Mouse (Mus musculus) forebrain, embryonic 13.5 days (tissue): Measurements from ENCODE around the gene Rnf213. TPM values are rescaled to one million over a fixed set of nuclear protein-coding genes. Genes with fewer than 3 reads are reported as not detected.

Experiments
- ATAC-seq: fragments of 200-750 bp; cut with Nextera tagmentation; 2 replicates; pipeline ENCODE4 v1.8.0; 2017
- H3K27ac ChIP-seq: fragments of 300-500 bp; sonication (generic); 2 replicates; pipeline ENCODE4 v1.5.1; 2015; ENCODE audit warnings: inconsistent platforms, mild to moderate bottlenecking, moderate library complexity
- H3K27me3 ChIP-seq: fragments of 300-500 bp; sonication (generic); 2 replicates; pipeline ENCODE4 v1.6.1; 2015; ENCODE audit warnings: mild to moderate bottlenecking, inconsistent platforms
- H3K36me3 ChIP-seq: fragments of 300-500 bp; sonication (generic); 2 replicates; pipeline ENCODE4 v1.6.1; 2015; ENCODE audit warnings: mild to moderate bottlenecking, inconsistent platforms; ENCODE audit not compliant: poor library complexity, severe bottlenecking
- H3K4me1 ChIP-seq: fragments of 300-500 bp; sonication (generic); 2 replicates; pipeline ENCODE4 v1.6.1; 2015; ENCODE audit warnings: inconsistent platforms
- H3K4me2 ChIP-seq: fragments of 300-500 bp; sonication (generic); 2 replicates; pipeline ENCODE4 v1.6.1; 2015; ENCODE audit warnings: inconsistent platforms, mild to moderate bottlenecking, moderate library complexity
- H3K4me3 ChIP-seq: fragments of 300-500 bp; sonication (generic); 2 replicates; pipeline ENCODE4 v1.5.1; 2015; ENCODE audit warnings: mild to moderate bottlenecking, inconsistent platforms
- H3K9ac ChIP-seq: fragments of 300-500 bp; sonication (generic); 2 replicates; pipeline ENCODE4 v1.6.1; 2015; ENCODE audit warnings: mild to moderate bottlenecking, inconsistent platforms
- H3K9me3 ChIP-seq: fragments of 300-500 bp; sonication (generic); replicated peaks from 2 replicates; pipeline ENCODE4 v1.6.1; 2016; ENCODE audit warnings: inconsistent platforms
- WGBS: fragments of 180-500 bp; shearing (Covaris S2); methylation state at CpG from one replicate; pipeline ENCODE4 v1.1.7; 2015; 5-methylcytosine and 5-hydroxymethylcytosine counted together
- polyA plus RNA-seq: library from polyadenylated mRNA; unstranded; fragments of >200 nt; fragmentation: Nextera tagmentation; extraction: Ambion mirVana; gene quantifications from 2 replicates; pipeline ENCODE4 v1.2.1, GENCODE M21; 2015

Gene Rnf213
- polyA plus RNA-seq, result 0.83 and 1.2 TPM in 2 replicates

DNA sequence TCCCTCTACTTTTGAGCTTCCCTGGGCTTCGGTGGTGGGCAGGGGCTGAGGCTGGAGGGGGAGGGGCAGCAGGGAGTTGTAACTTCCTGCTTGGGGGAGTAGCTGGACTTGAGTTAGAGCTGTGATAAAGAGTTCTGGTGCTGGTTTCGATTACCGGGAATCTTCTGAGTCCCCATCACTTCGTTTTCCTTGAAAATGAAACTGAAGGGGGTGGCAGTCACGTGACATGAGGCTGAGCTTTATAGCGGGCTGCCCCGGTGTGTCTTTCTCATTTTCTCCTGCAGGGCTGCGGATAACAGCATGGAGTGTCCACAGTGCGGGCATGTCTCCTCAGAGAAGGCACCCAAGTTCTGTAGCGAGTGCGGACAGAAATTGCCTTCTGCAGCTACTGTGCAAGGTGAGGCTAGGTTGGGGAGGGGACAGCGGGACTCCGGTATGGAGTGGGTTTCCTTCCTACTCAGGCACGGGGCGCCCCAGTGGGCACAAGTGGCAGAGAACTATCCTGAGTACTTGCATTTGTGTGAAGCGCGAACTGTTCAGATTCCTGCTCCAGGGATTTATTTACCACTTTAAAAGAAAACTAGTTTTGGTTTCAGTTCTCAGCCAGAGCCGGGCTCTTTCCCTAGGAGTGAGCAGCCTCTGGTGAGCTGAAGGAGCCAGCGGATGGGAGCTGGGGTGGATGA is at the start of gene Rnf213:
Gene Rnf213, plus strand, starts transcription at position 301 of the 683 bp plus-strand sequence.
- Histone ChIP-seq H3K9me3 (no peaks in the 10 kb centered on the region), H3K9ac (peak within 1 kb of the TSS; percentile 59), H3K27me3 (peaks cover 88% of the 10 kb centered on the region), H3K4me2 (peak within 1 kb of the TSS; percentile 77), H3K4me1 (peaks cover 26% of the 10 kb centered on the region), H3K36me3 (no peaks in the 10 kb centered on the region), H3K27ac (no peak within 1 kb of the TSS; the same call in 1 of the 2 replicates), H3K4me3 (peak within 1 kb of the TSS; percentile 45)
- 1% methylated on average over 19 of the region's 19 CpGs for WGBS
- ATAC-seq, result 0 out of 2 replicates have a peak, but pooled peaks have one; percentile 24

DNA sequence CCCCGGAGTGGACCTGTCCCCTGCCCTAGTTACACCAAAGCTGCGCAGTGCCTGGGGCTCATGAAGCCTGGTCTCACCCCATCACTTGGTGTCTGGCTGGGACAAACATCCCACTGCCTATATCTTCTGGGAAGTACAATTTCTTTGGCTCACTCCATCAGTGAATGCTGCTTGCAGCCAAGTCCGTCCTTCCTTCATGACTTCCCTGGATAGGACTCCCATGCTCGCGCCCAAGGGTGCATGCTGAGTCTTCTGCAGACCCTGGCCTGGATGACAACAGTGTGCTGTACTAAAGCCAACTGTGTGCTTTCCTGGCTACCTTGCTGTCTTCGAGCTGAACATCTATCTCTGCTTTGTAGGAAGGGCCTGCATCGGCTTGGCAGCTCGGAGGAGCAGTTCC is 48.7 kb upstream of the Rnf213 start:
- Histone ChIP-seq H3K4me1 (no peaks in the 10 kb centered on the region), H3K27ac (no peak overlapping the region), H3K36me3 (no peaks in the 10 kb centered on the region), H3K4me3 (no peak overlapping the region), H3K9me3 (no peaks in the 10 kb centered on the region), H3K4me2 (no peak overlapping the region), H3K27me3 (no peaks in the 10 kb centered on the region), H3K9ac (no peak overlapping the region)
- 91% methylated on average over 8 of the region's 8 CpGs for WGBS
- ATAC-seq, result no peak

DNA sequence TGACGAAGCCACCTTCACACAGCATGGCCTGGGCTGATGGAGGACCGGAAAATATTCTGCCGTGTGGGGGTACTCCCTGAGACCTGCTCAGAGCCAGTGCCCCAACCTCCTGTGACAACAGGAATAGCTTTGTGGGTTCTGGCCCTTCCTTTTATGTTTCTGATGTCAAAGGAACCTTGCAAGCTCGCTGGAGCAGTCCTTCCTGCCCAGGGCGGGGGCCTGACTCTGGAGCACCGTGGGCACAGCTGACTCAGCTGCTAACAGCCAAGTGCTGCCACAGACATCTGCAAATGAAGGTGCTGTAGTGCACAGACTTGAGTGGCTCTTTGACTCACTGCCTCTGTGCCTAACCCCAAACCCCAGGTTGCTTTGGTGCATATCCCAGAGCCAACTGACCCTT is 48.0 kb upstream of the Rnf213 start:
- no peaks in the 10 kb centered on the region for H3K4me1 ChIP-seq
- no peak overlapping the region for H3K4me3 ChIP-seq
- ATAC-seq, result no peak
- no peaks in the 10 kb centered on the region for H3K27me3 ChIP-seq
- H3K4me2 ChIP-seq, result no peak overlapping the region
- 72% methylated on average over 6 of the region's 6 CpGs for WGBS
- no peak overlapping the region for H3K27ac ChIP-seq
- H3K9ac ChIP-seq, result no peak overlapping the region
- no peaks in the 10 kb centered on the region for H3K36me3 ChIP-seq
- H3K9me3 ChIP-seq, result no peaks in the 10 kb centered on the region

DNA sequence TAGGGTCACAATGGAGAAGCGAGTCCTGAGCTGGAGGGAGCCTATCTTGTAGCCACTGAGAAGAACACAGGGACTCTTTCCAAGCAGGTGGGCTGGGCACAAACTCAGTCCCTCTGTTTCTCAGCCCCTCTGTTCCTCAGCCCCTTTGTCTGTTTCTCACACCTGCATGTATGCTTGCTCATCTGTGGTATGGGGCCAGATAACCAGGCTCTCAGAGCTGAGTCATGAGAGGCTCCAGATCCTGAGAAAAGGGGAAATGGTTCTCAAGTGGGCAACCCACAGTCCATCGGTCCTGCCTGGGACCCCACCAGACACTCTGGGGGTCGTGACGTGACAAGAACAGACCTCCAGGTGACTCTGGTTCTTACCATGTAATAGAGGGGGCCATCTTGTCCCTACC is 45.8 kb upstream of the Rnf213 start:
- Histone ChIP-seq H3K4me1 (no peaks in the 10 kb centered on the region), H3K9me3 (no peaks in the 10 kb centered on the region), H3K4me2 (no peak overlapping the region), H3K9ac (no peak overlapping the region), H3K27me3 (no peaks in the 10 kb centered on the region), H3K4me3 (no peak overlapping the region), H3K36me3 (no peaks in the 10 kb centered on the region), H3K27ac (no peak overlapping the region)
- ATAC-seq, result no peak
- WGBS, result 88% methylated on average over 4 of the region's 4 CpGs

DNA sequence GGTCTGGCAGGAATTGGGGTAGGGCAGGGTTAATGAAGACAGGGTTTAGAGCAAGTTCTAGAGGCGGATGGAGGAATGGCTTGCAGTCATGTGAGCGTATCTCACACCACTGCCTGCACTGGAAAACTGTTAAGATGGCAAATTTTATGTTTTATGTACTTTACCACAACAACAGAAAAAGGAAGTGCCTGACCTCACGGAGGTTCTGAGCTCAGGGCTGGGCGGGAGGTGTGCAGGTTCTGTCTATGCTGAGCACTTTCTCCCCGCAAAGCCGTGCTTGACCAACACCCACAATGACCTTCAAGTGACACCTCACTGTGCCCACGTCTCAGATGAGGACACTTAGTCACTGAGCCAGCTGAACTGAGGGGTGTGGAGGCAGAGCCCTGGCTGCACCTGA is 40.8 kb upstream of the Rnf213 start:
- H3K27me3 ChIP-seq, result no peaks in the 10 kb centered on the region
- H3K9me3 ChIP-seq, result no peaks in the 10 kb centered on the region
- H3K27ac ChIP-seq, result no peak overlapping the region
- H3K9ac ChIP-seq, result no peak overlapping the region
- H3K4me3 ChIP-seq, result no peak overlapping the region
- no peak overlapping the region for H3K4me2 ChIP-seq
- WGBS, result 76% methylated on average over 7 of the region's 7 CpGs
- H3K36me3 ChIP-seq, result no peaks in the 10 kb centered on the region
- no peak for ATAC-seq
- peaks cover 17% of the 10 kb centered on the region for H3K4me1 ChIP-seq

DNA sequence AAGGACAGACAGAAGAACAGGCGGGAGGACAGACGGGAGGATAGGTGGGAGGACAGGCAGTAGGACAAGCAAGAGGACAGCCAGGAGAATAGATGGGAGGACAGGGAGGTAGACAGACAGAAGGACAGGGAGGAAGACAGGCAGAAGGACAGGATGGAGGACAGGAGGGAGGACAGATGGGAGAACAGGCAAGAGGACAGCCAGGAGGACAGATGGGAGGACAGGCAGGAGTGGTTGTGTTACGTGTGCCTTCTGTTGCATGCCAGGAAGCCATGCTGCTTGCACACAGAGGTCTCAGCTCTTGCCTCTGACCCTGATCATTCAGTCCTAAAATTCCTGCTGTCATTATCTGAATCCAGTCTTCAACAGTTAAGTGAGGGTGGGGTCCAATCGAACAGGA is 39.0 kb upstream of the Rnf213 start:
- Histone ChIP-seq H3K27ac (no peak overlapping the region), H3K4me2 (no peak overlapping the region), H3K4me3 (no peak overlapping the region), H3K9ac (no peak overlapping the region), H3K36me3 (0 out of 2 replicates have a peak, but pooled peaks cover under 1% of the 10 kb centered on the region), H3K4me1 (peaks cover 17% of the 10 kb centered on the region), H3K27me3 (no peaks in the 10 kb centered on the region), H3K9me3 (no peaks in the 10 kb centered on the region)
- ATAC-seq, result no peak
- 85% methylated on average over 4 of the region's 4 CpGs for WGBS

DNA sequence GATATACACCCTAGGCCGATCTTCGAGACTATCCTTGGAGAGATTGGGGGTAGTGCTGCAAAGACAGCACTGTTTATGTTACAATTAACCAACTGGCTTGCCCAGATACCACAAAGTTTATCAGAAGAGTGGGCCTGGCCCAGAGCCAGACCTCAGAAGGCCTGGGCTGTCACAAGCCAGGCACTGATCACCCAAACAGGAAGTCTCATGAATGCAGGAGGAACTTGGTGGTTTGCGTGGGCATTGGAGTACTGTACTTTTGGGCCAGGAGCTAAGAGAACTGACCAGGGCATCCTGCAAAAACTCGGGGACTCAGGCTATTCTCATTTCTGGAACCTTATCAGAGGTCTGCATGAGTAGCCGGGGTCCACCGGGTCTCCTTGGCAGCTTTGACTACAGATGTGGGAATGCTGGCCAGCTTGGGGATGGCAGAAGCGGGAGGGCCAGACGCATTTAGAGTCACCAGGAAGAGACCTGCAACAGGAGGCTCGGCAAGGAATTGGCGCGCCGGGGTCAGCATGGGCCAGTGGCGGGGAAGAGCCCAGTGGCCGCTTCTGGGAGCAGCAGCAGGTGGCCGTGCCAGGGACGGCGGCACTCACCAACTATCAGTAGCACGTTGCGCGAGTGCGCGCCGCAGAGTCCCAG is 38.0 kb upstream of the Rnf213 start:
- 9% methylated on average over 23 of the region's 23 CpGs for WGBS
- ATAC-seq, result no peak; the same call in 1 of the 2 replicates
- H3K4me2 ChIP-seq, result peak overlapping the region; percentile 82
- peak overlapping the region; percentile 44 for H3K27ac ChIP-seq
- 0 out of 2 replicates have a peak, but pooled peaks cover 5% of the 10 kb centered on the region for H3K36me3 ChIP-seq
- peaks cover 17% of the 10 kb centered on the region for H3K4me1 ChIP-seq
- no peaks in the 10 kb centered on the region for H3K9me3 ChIP-seq
- peak overlapping the region; percentile 71 for H3K9ac ChIP-seq
- peak overlapping the region; percentile 67 for H3K4me3 ChIP-seq
- H3K27me3 ChIP-seq, result no peaks in the 10 kb centered on the region

DNA sequence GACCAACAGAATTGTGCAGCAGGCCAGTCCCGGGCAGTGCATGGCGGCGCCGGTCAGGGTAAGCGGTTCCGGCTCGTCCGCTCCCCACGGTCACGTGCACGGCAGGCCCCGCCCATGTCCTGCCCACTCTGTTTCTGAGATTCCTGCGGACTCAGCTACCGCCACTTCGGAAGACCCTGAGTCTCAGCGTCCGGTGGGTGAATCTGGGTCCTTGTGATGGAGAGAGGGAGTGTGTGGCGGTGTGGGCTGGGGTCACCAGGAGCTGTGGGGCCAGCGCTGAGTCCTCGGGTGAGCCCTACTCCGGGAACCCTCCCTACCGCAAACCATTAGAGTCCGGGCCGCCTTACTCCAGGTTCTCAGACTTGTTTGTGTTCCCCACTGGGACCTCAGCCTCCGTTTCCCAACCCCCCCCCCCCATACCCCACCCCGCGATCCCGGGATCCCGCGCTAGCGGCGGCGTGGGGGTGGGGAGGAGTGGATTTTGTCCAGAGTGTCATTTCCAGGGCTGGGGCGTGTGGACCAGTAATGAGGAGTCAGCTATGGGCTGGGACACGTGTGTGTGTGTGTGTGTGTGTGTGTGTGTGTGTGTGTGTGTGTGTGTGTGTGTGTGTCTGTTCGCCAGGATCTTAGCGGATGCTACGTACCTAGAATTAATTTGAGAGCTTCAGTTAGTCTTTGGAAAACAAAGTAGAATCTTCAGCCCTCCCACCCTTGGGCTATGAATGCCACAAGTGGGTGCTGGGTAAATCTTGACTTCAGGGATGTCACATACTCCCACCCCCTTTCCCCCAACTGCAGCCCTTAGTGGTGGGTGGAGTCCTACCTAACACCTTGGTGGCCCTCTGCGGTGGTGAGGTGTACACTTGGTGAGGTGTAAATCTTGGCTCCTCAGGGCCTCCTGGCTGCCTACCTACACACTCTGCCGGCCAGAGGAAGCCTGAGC is 37.2 kb upstream of the Rnf213 start, which contains the start of the genes Sgsh and Slc26a11:
Gene Sgsh, minus strand, starts transcription at position 94 of the 943 bp plus-strand sequence.
Gene Slc26a11, plus strand, starts transcription at position 115 of the 943 bp plus-strand sequence.
- Histone ChIP-seq H3K4me1 (peaks cover 17% of the 10 kb centered on the region), H3K4me2 (peak within 1 kb of the TSS; percentile 82), H3K27ac (peak within 1 kb of the TSS; percentile 44), H3K27me3 (no peaks in the 10 kb centered on the region), H3K4me3 (peak within 1 kb of the TSS; percentile 67), H3K36me3 (0 out of 2 replicates have a peak, but pooled peaks cover 8% of the 10 kb centered on the region), H3K9me3 (no peaks in the 10 kb centered on the region), H3K9ac (peak within 1 kb of the TSS; percentile 71)
- peak; percentile 94 for ATAC-seq
- WGBS, result 2% methylated on average over 35 of the region's 40 CpGs

DNA sequence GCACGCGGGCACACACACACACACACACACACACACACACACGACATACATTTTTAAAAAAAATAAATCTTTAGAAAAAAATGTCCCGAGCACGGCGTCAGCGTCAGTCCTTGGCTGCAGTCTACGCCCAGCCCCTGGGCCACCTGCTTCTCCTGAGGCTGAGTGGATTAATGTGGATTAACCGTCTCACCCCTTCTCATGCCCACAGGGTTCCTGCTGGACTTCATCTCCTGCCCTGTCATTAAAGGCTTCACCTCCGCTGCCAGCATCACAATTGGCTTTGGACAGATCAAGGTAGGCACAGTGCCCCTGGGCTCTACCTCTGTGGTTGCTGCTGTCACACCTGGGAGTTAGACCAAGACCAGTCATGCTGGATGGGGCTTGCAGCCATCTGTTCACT is 33.8 kb upstream of the Rnf213 start:
- Histone ChIP-seq H3K27me3 (no peaks in the 10 kb centered on the region), H3K27ac (no peak overlapping the region), H3K9me3 (no peaks in the 10 kb centered on the region), H3K36me3 (0 out of 2 replicates have a peak, but pooled peaks cover 8% of the 10 kb centered on the region), H3K4me2 (no peak overlapping the region), H3K9ac (no peak overlapping the region), H3K4me3 (no peak overlapping the region), H3K4me1 (peaks cover 34% of the 10 kb centered on the region)
- ATAC-seq, result no peak
- 88% methylated on average over 10 of the region's 10 CpGs for WGBS

DNA sequence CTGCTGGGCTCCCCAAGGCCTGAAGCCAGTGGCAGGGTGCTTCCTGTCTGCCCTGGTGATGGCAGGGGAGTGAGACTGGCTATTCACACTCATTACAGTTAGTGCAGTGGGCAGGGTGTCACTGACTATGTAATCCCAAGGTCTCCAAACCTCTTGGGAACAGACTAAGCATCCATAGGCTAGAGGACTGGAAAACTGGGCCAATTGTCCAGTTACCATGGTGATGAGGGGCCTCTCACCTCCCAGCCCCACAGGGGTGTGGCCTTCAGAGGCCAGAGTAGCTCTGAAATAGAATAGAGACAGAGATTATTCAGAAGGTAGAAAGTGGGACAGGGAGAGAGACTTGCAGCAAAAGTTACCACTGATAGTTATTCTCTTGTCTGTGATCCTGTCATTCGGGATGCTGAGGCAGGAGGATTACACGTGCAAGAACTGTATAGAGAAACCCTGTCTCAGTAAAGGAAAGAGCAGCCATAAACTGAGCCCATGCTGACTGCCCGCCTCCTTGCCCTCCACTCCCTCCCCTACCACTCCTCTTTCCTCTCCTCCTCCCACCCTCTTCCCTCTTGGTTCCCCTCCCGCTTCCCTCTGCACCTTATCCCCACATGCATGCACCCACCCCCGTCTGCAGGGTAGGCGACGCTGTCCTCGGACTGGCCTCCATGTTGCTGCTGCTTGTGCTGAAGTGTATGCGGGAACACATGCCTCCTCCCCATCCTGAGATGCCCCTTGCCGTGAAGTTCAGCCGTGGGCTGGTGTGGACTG is 29.9 kb upstream of the Rnf213 start:
- WGBS, result 14% methylated on average over 11 of the region's 11 CpGs
- ATAC-seq, result peak; percentile 36
- Histone ChIP-seq H3K27me3 (no peaks in the 10 kb centered on the region), H3K4me1 (peaks cover 17% of the 10 kb centered on the region), H3K9me3 (no peaks in the 10 kb centered on the region), H3K27ac (peak overlapping the region; percentile 61; the same call in 1 of the 2 replicates), H3K4me2 (peak overlapping the region; percentile 52), H3K9ac (peak overlapping the region; percentile 12), H3K36me3 (peaks cover 11% of the 10 kb centered on the region; the same call in 1 of the 2 replicates), H3K4me3 (peak overlapping the region; percentile 23)
